Mouse (Mus musculus) heart, embryonic 14.5 days (tissue): ENCODE data around the gene Tsen34. TPM values are rescaled to one million over a fixed set of nuclear protein-coding genes. Genes with fewer than 3 reads are reported as not detected.
"Not testable (repeated sequence)": the region's sequence is repeated elsewhere in the genome, so short reads cannot be mapped to it uniquely, and the experiment has no call there.

Experiments used
- ATAC-seq: fragments of 200-750 bp; cut with Nextera tagmentation; 2 replicates; pipeline ENCODE4 v1.8.0; 2017; ENCODE audit warnings: low read depth, moderate TSS enrichment; ENCODE audit not compliant: insufficient number of reproducible peaks, insufficient read depth, low FRiP score
- H3K27ac ChIP-seq, 2 experiments: fragments of 200-500 bp in 1 of 2; fragments of 300-500 bp in 1 of 2; sonication (generic) in 1 of 2; replicated peaks in 1 of 2; 2 replicates each; pipeline ENCODE4 v1.5.1; 2012 to 2014; ENCODE audit warnings: low read depth in 2 of 2, low read length in 2 of 2, control low read depth in 1 of 2, mild to moderate bottlenecking in 1 of 2, mixed read lengths in 1 of 2; ENCODE audit not compliant: control insufficient read depth in 1 of 2, insufficient read depth in 1 of 2
- H3K27me3 ChIP-seq: fragments of 300-500 bp; sonication (generic); 2 replicates; pipeline ENCODE4 v1.6.1; 2014; ENCODE audit warnings: mild to moderate bottlenecking, low read length, control low read depth; ENCODE audit not compliant: control insufficient read depth, insufficient read depth
- H3K36me3 ChIP-seq: fragments of 300-500 bp; sonication (generic); 2 replicates; pipeline ENCODE4 v1.6.1; 2014; ENCODE audit warnings: mild to moderate bottlenecking, control low read depth, low read length, mixed read lengths; ENCODE audit not compliant: control insufficient read depth, insufficient read depth
- H3K4me1 ChIP-seq, 2 experiments: fragments of 200-500 bp in 1 of 2; fragments of 300-500 bp in 1 of 2; sonication (generic) in 1 of 2; 2 replicates each; pipeline ENCODE4 v1.6.1; 2012 to 2014; ENCODE audit warnings: low read length in 2 of 2, control low read depth in 1 of 2, mixed read lengths in 1 of 2; ENCODE audit not compliant: control insufficient read depth in 2 of 2, insufficient read depth in 2 of 2
- H3K4me2 ChIP-seq: fragments of 300-500 bp; sonication (generic); 2 replicates; pipeline ENCODE4 v1.6.1; 2014; ENCODE audit warnings: mild to moderate bottlenecking, low read length
- H3K4me3 ChIP-seq, 2 experiments: fragments of 200-500 bp in 1 of 2; fragments of 300-500 bp in 1 of 2; sonication (generic) in 1 of 2; 2 replicates each; pipeline ENCODE4 v1.5.1; 2012 to 2014; ENCODE audit warnings: low read length in 2 of 2, mild to moderate bottlenecking in 2 of 2, control low read depth in 1 of 2, low read depth in 1 of 2, moderate library complexity in 1 of 2; ENCODE audit not compliant: control insufficient read depth in 1 of 2, insufficient read depth in 1 of 2
- H3K9ac ChIP-seq: fragments of 300-500 bp; sonication (generic); 2 replicates; pipeline ENCODE4 v1.6.1; 2014; ENCODE audit warnings: mild to moderate bottlenecking, low read length
- H3K9me3 ChIP-seq: fragments of 300-500 bp; sonication (generic); 2 replicates; pipeline ENCODE4 v1.6.1; 2016; ENCODE audit warnings: low read length, control low read depth; ENCODE audit not compliant: control insufficient read depth
- WGBS: fragments of 180-500 bp; shearing (Covaris S2); extraction: QIAGEN DNeasy Blood & Tissue Kit; methylation state at CpG from one replicate; pipeline ENCODE4 v1.1.7; 2014; 5-methylcytosine and 5-hydroxymethylcytosine counted together
- microRNA-seq: library from miRNA; unstranded; fragments of <30 nt; microRNA quantifications from one replicate; pipeline ENCODE4, GENCODE M21; 2016
- polyA plus RNA-seq: library from polyadenylated mRNA; unstranded; fragments of >200 nt; fragmentation: Nextera tagmentation; extraction: Ambion mirVana; gene quantifications from 2 replicates; pipeline ENCODE4 v1.2.1, GENCODE M21; 2014

The Tsen34 gene
- polyA plus RNA-seq, 1 experiment from 2014 or later, result 234 TPM

DNA sequence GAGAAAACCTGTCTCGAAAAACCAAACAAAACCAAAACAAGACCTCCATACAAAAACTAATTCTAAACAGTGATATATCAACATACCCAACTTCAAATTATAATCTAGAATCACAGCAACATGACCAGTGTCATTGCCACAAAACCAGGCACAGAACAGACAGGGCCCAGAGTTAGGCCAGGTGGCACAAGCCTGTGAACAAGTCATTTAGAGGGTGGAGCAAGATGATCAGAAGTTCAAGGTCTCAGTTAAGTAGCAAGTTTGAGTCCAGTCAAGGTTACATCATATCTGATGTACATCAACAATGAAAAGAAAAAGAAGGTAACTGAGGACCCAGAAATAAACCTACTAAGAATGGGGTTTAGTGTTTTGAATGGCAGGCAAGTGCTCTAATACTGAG is 16.3 kb downstream of the Tsen34 start:
- Histone ChIP-seq H3K36me3 (peaks cover 41% of the 10 kb centered on the region), H3K4me2 (no peak overlapping the region), H3K9me3 (no peaks in the 10 kb centered on the region), H3K27me3 (no peaks in the 10 kb centered on the region), H3K27ac (no peak overlapping the region), H3K9ac (no peak overlapping the region), H3K4me3 (no peak overlapping the region), H3K4me1 (peaks cover 5 to 20% of the 10 kb centered on the region in 2 experiments)
- 77% methylated on average over 1 of the region's 1 CpGs for WGBS
- no peak for ATAC-seq

DNA sequence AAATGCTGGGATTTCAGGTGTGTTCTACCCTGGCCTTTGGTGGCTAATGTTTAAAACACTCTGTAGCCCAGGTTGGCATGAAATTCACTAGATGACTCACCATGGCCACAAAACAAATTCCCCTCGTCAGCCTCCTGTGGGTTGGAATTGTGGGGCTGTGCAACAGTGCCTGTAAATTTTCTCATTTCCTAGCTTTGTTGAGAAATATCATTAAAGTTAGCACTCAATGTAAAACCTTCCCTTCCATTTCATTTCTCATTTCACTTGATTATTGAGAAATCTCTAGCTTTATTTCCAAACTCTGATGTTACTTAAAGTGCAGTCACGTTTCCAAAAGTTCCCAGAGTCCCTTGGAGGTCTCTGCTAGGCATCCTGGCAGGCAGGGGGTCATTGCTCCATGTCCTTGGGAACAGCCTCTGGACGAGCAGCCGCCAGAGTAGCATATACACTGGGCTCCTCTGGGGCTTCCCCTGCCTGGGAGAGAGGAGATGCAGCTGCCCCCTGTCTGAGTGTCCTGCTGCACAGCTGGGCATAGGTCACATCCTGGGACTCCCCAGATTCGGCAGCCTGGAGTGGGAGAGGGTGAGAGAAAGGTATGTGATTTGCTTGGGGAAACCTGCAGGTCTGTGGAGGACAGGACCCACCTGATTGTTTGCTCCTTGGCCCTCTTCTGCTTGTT is 19.7 kb downstream of the Tsen34 start:
- no peaks in the 10 kb centered on the region for H3K4me1 ChIP-seq
- H3K9me3 ChIP-seq, result no peaks in the 10 kb centered on the region
- peaks cover 13% of the 10 kb centered on the region for H3K36me3 ChIP-seq

DNA sequence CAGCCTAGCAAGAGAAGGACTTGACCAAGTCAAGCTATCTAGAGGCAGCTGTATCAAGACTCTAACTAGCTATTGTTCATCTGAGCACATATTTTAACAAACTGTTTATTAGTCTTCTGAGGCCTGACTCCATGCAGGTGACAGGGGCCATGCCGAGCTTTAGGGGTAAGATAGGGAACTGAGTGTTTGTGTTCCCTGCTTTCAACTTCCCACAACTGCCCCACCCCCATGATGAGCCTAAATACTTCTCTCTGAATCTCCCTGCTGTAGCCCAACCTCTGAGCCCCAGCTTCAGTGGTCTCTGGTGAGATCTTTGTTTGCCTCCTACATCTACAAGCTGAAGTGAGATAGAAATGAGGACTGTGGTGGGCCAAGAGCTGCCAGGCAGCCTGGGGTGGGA is 22.6 kb downstream of the Tsen34 start:
- Histone ChIP-seq H3K4me1 (no peaks in the 10 kb centered on the region), H3K9me3 (no peaks in the 10 kb centered on the region), H3K4me3 (no peak overlapping the region), H3K36me3 (peaks cover 2% of the 10 kb centered on the region; the same call in 1 of the 2 replicates), H3K27me3 (no peaks in the 10 kb centered on the region), H3K27ac (no peak overlapping the region), H3K4me2 (no peak overlapping the region), H3K9ac (no peak overlapping the region)
- no peak for ATAC-seq
- WGBS, result 39% methylated on average over 1 of the region's 1 CpGs

More for the DNA sequence above, 19.7 kb downstream of the Tsen34 start:
- Histone ChIP-seq H3K4me3 (no peak overlapping the region), H3K27me3 (no peaks in the 10 kb centered on the region), H3K9ac (no peak overlapping the region), H3K4me2 (no peak overlapping the region), H3K27ac (no peak overlapping the region)
- 29% methylated on average over 5 of the region's 5 CpGs for WGBS
- no peak for ATAC-seq

DNA sequence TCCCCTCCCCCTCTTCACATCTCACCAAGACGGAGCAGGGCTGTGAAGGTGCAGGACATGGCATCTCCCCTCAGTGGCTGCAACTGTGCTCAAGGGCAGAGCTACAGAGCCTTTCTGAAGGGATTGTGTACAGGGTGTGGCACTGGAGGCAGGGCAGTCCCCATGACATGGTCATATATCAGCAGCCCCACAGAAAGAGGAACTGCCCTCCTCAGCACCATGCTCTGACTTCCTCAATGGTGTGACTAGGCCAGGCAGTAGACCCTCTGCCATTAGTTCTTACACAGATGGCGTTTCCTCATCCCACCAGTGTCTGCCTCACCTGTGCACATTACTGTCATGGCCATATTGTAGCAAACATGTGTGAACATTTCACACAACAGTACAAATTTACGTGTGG is 27.6 kb downstream of the Tsen34 start, which contains the start of gene Pirb:
TSS of gene Pirb (minus strand) at position 124 of the 400 bp plus-strand sequence.
- not testable (repeated sequence) for H3K4me3 ChIP-seq, H3K27ac ChIP-seq, H3K27me3 ChIP-seq, ATAC-seq, H3K4me1 ChIP-seq, H3K9me3 ChIP-seq, H3K36me3 ChIP-seq, H3K4me2 ChIP-seq, H3K9ac ChIP-seq
- no CpG with 5 or more reads among the region's 3 CpGs for WGBS

DNA sequence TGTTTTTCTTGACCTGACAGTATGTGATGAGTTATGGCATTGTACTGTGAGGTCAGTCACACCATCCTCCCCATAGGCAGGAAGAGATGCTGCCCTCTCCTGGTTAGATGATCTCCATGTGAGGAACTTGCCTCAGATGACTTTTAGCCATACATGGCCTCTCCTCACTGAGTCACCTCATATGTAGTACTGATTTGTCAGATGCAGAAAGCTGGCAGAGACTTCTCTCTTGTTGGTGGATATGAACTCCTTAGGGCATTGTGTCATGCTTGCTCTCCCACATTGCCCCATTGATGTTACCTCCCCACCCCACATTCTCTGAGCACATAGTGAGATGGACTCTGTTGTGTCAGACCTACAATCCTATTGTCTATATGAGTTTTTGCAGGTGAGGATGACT is 32.8 kb downstream of the Tsen34 start:
- not testable (repeated sequence) for H3K27me3 ChIP-seq, H3K4me2 ChIP-seq, H3K36me3 ChIP-seq, H3K27ac ChIP-seq, H3K9me3 ChIP-seq, H3K4me1 ChIP-seq, H3K4me3 ChIP-seq, H3K9ac ChIP-seq, ATAC-seq

DNA sequence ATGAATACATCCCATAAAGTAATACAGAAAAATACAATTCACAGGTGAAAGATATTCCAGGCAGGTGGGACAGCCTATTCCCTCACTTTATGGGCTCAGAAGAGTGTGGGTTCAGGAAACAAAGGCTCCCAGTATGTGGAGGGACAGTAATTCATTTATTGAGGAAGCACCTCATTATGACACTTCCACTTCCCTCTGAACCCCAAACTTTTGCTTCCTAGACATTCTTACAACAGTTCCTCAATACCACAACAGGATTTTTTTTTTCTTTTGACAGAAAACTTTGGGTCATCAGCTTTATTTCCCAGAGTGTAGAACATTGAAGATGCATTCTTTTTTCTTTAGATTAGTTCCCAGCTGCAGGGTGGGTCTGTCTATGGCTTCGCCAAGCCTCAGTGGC is 40.0 kb downstream of the Tsen34 start:
- no CpG with 5 or more reads among the region's 1 CpGs for WGBS
- not testable (repeated sequence) for H3K27ac ChIP-seq, H3K4me2 ChIP-seq, H3K36me3 ChIP-seq, H3K4me3 ChIP-seq, H3K9me3 ChIP-seq, ATAC-seq, H3K4me1 ChIP-seq, H3K27me3 ChIP-seq, H3K9ac ChIP-seq

Small RNA genes lying within 50 kb of the gene (microRNA-seq; reads per million reads assigned to microRNA genes)
- gene Mir3572, result 3.6 reads per million, percentile 9 among the genes with 10 or more reads in this experiment

Other genes starting within 250 kb of the Tsen34 start
- gene Tarm1, start 190.2 kb upstream of the Tsen34 start, polyA plus RNA-seq, result not detected in 2 replicates
- gene Oscar, start 76.7 kb upstream of the Tsen34 start, polyA plus RNA-seq, result 0.15 TPM in 2 replicates
- gene Ndufa3, start 75.5 kb upstream of the Tsen34 start, polyA plus RNA-seq, result 962 and 1,026 TPM in 2 replicates
- gene Tfpt, start 62.9 kb upstream of the Tsen34 start, polyA plus RNA-seq, result 13.7 and 18.2 TPM in 2 replicates
- gene Prpf31, start 62.9 kb upstream of the Tsen34 start, polyA plus RNA-seq, result 51.9 and 54.8 TPM in 2 replicates
- 30.4 and 32.4 TPM in 2 replicates for gene Cnot3, start 47.6 kb upstream of the Tsen34 start, polyA plus RNA-seq
- gene Leng1, start 27.0 kb upstream of the Tsen34 start, polyA plus RNA-seq, result 15.5 and 16.0 TPM in 2 replicates
- 2.9 and 3.9 TPM in 2 replicates for gene Tmc4, start 15.3 kb upstream of the Tsen34 start, polyA plus RNA-seq
- gene Mboat7, start 660 bp downstream of the Tsen34 start, polyA plus RNA-seq, result 25.5 and 28.4 TPM in 2 replicates
- gene Rps9, start 11.1 kb downstream of the Tsen34 start, polyA plus RNA-seq, result 914 and 1,003 TPM in 2 replicates
- gene Pirb, start 27.5 kb downstream of the Tsen34 start, polyA plus RNA-seq, result 0.27 and 0.97 TPM in 2 replicates
- gene Gm15448, start 132.8 kb downstream of the Tsen34 start, polyA plus RNA-seq, result not detected in 2 replicates
- 0.15 TPM in 2 replicates for gene Pira2, start 152.2 kb downstream of the Tsen34 start, polyA plus RNA-seq
- not detected in 2 replicates for gene Gm14548, start 205.3 kb downstream of the Tsen34 start, polyA plus RNA-seq
- 0.11 TPM in 1 of 2 replicates, not detected in the other for gene Lilra6, start 222.6 kb downstream of the Tsen34 start, polyA plus RNA-seq